Mouse (Mus musculus) layer of hippocampus, adult 11-12 months (tissue): ENCODE data around the gene Copb2.

Source experiments
- DNase-seq: peaks from one replicate; pipeline ENCODE4 v3.0.0; 2022; ENCODE audit warnings: low spot score

Gene Copb2

DNA sequence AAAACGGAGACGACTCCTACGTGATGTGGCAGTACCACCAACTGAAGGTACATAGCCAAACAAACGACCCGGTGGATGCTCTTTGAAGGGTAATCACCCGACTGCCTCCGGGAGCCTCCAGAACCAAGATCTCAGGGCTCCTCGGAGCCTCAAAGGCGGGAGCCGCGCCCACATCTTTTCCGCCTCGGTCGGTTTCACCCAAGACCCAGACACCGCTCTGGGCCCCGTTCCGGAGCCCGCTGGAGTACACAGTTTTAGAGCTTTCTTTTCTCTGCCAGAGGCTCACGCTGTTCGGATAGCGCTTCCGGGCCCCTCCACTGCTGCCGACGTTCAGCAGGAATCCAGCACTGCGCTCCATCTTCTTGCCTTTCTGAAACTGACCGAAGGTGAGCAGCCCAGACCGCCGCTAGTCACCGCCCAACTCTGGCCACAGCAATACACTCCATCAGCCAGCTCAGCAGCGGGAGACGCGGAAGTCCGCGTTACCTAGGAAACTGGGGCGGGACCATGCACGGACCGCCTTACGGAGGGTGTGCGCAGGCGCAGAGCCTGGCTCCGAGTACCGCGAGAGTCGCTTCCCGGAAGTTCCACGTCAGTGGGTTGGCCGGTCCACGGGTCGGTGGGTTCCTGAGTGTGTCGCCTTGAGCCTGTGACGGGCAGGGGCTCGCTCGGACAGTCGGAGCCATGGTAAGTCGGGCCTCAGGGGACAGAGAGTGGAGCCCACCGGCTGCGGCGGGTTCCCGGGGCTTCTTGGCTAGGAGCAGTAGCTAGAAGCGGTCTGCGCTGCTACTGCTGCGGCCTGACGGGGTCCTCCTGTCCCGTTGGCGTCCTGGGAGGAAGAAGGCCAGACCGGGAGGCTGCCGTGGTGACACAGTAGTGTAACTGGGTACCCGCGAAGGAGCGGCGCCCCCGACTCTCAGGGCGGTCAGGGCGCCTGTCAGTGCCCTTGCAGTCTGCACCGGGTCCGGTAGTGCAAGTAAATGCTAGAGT is at the start of gene Copb2:
Gene Copb2, plus strand, starts transcription at position 585 of the 990 bp plus-strand sequence.
- peak; percentile 99 for DNase-seq

DNA sequence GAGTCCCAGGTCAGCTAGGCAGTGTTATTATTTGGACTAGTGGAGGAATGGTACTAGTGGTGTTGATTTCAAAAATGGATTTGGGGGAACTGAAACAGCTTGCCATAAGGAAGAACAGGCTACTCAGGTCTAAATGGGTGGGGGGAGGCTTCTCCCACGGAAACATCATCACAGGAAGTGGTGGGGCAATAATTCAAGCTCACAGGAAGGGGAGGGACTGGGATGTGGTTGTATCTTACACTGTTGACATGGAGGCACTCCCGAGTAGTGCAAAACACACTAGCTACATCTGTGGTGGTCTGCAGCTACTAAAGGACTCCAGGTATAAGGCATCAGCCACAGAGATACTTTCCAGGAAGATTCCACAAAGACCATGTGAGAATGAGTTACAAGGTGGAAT is 39.6 kb upstream of the Copb2 start:
- no peak for DNase-seq

DNA sequence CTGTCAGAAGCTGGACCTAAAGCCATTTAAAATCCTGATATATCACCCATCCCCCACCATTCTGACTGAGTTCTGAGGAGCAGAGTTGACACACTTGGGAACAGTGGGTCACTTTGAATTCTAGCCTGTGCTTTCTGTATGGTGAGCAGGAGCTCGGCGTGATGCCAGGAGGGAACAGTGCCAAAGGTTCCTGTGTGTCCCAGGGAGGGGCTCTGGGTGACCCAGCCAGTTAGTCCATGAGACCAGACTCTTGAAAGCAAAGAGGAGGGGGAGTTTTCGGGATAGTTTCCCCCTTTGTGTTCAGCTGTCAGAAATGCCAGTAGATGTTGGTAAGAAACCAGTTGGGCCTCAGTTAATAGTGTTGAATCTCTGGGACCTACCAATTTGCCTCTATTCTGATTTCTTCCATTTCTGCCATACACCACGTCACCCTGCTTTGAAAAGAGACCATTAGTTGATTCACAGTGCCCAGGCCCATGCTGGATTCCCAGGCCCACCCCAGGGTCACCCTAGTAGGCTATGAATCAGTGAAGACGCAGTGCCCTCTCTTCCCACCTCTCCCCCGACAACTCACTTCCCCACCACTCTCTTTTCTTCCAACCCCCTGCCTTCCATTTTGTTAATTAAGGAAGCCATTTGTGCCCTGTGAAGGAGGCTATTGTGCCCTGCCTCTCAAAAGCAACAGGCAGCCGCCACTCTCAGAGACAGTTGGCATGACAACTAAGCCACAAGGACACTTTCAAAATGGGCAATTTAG is 38.6 kb upstream of the Copb2 start:
- DNase-seq: peak; percentile 32

DNA sequence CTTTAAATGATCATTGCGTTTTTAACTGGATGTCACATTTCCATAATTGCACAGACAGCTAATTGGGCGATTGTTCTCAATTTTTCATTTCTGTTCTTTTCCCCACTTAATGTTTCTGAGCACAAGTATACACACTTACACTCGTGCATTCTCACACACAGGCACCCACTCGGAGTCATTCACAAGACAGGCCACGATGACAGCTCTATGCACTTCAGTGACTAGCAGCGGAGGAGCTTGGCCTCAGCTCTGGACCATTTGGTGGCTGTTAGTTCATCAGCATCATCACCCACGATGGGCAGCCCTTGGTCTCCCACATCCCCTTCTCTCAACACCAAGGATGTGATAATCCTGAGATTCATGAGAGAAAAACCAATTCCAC is 38.0 kb upstream of the Copb2 start:
- no peak for DNase-seq

DNA sequence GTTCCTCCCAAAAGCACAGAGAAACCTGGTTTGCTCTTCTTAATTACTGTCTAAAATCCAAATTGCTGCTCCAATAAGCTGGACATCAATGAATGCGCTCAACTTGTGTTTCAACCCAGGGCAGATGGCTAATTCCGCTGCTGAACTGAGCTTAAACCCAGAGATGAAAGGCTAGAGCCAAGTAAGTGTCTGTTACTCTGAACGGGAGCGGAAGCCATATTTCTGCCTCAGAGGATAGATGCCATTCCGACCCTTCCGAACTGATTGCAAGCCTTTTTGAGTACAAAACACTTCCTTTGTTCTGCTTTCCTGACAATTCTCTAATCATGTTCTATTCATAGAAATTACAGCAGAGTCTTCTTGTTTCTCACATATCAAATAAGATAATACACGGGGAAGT is 36.3 kb upstream of the Copb2 start:
- DNase-seq: no peak

DNA sequence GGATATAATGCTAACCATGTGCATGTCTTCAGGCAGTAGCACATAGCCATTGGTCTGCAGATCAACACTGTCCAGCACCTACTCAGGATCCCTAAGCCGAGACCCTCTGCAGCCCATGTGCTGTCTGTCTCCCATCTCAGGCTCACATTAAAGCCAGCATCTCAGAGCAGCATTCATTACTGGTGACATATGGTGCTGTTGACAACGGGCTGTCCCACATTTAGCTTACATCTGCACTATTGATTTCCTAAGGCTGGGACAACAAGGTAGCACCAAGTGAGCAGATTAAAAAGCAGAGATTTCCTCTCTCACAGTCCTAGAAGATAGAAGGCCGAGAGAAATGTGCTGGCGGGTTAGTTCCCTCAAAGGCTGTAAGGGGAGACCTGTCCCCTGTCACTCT is 33.7 kb upstream of the Copb2 start:
- DNase-seq: no peak

DNA sequence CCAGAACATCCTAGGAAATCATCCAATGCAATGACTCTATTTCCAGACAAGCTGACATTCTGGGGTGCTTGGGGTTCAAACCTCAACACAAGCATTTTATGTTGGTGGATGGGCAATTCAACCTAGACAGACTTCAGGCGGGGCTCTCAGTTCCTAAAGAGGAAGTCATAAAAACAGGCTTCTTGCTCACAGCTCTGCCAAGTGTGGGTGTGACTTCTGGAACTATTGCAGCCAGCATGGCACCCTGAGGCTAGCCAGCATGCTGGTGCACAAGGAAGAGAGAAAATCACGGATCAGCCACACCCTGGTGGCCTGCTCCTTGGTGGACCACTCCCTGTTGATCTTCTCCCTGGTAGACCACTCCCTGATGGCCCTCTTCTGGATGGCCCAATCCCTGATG is 32.5 kb upstream of the Copb2 start:
- DNase-seq: no peak

DNA sequence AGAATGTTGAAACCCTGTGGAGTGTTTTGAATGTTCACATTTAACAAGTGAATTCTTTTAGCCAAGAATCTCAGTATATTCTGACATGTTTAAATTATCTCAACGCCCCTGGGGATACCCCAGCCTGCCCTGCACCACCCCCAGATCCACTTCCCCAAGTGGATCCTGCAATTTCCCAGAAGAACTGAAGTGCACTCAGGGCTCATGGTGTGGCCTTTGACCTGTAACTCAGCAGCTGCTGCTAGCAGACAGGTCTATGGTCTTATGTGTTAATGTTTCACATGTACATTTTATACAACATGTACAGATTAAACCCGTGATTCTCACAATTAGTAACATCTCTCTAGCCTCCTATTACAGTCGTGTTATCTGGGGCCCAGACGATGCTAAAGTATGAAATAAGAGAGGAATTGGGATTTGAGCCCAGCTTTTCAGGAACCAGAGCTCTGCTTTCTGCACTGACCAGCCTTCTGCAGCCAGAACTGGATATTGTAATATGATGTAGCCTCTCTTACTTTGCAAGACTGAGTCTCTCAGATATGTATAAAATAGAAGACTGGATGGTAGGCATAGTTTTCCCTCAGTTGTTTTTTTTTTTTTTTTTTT is 28.7 kb upstream of the Copb2 start:
- DNase-seq: no peak

DNA sequence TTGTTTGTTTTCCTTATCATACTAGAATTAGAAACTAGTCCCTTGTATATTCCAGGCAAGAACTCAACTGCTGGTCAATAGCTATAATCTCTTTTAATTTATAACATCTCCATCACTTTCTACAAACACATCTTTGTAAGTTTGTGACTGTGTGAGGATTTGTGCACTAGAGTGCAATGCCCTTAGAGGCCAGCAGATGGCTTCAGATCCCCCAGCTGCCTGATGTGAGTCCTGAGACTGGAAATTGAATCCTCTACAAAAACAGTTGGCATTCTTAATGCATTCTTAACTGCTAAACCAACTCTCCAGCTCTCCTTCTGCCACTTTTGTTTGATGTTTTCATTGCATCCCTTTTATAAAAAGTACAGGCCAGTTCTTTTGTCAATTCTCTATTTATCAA is 27.8 kb upstream of the Copb2 start:
- DNase-seq: no peak

DNA sequence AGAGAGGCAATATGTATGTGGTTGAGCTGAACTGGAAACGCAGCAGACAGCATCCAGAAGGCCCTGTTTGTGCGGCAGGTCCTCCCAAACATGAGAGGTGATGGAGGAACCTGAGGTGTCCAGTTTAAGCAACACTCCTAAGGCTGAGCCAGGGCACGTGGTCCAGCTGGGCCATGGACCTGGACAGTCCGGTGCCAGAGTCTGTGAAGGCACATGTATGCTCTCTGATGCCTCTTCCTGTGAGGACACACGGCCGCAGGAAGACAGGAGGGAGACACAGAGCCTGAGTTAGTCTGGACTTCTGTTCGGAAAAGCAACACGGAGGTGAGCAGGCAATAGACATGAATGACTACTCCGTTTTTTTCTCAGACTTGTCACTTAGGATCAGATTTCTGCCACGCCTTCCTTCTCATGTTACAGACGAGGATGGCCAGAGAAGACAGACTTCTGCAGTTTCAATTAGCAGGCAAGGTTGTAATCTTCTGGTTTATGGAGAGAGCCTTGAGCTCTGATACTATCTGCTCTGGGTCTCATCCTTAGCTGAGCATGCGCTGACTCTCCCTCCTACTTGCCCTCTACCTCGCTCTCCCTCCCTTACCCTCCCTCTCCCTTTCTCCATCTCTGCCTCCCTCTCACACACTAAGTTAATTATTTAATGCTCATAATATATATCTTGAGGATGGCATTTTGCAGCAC is 25.4 kb upstream of the Copb2 start:
- DNase-seq: no peak

DNA sequence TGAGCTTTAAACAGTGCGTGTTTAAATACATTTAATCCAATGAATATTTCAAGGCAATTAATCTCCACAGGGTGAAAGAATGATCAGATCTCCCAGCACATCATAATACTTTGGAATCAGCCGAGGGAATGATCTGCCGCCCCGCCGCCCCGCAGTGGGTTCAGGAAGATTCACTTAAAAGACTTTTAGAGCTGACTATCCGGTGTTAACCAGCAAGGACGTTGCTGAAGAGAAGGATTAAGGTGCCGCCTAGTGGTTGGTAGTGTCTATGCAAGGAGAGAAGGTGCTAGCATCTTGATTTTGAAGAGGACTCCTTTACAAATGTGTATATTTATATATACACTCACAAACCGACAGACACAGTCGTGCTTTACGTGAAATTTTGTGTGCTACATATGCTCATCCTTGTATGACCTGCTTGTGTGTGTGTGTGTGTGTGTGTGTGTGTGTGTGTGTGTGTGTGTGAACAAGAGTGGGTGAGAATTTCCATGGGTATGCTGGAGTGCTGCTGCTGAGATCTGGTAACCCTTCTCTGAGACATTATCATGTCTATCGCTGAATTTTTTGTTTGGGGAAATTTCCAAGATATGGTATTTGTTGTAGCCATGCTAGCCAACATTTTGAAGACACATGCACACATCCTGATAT is 24.7 kb upstream of the Copb2 start:
- peak; percentile 72 for DNase-seq

DNA sequence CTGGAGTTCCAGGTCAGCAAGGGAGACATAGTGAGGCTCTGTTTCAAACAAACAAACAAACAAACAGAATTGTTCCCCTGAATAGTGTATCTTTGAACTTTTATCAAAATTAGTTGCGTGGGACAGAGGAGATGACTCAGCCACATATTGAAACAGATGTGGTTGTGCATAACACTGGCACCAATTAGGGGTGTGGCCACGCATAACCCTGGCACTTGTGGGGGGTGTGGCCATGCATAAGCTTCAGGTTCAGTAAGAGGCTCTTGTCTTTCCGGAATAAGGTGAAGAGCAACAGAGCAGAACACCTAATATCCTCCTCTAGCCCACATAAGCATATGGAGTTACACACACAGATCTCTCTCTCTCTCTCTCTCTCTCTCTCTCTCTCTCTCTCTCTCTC is 19.5 kb upstream of the Copb2 start:
- DNase-seq: no peak

DNA sequence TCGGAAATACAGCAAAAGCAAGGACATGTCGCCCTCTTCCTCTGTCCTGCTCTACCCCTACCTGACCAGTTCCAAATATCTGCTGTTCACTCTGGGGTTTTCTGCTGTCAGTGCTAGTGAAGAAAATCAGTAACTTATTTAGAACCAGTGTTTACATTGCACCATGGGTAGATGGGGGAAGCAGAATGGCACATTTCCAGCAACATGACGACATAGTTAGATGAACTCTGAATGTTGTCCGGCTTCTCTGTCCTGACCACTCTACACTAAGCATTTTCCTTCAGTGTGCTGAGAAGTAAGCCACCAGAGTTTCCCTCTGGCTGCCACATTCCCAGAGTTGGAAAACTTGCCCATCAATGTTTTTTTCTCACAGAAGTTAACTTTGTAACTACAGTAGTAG is 20.3 kb downstream of the Copb2 start:
- DNase-seq: no peak

DNA sequence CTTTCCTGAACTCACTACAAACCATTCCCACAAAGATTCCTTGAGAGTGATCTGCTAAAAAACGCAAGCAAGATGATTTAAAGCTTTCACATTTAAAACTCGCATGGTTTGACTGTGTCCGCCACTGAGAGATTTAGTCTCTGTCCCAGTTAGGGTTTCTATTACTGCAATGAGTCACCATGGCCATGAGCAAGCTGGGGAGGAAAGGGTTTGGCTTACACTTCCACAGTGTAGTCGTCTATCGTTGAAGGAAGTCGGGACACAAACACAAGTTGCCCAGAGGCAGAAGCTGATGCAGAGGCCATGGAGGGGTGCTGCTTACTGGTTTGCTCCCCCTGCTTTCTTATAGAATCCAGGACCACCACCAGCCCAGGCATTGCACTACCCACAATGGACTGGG is 36.6 kb downstream of the Copb2 start:
- no peak for DNase-seq

DNA sequence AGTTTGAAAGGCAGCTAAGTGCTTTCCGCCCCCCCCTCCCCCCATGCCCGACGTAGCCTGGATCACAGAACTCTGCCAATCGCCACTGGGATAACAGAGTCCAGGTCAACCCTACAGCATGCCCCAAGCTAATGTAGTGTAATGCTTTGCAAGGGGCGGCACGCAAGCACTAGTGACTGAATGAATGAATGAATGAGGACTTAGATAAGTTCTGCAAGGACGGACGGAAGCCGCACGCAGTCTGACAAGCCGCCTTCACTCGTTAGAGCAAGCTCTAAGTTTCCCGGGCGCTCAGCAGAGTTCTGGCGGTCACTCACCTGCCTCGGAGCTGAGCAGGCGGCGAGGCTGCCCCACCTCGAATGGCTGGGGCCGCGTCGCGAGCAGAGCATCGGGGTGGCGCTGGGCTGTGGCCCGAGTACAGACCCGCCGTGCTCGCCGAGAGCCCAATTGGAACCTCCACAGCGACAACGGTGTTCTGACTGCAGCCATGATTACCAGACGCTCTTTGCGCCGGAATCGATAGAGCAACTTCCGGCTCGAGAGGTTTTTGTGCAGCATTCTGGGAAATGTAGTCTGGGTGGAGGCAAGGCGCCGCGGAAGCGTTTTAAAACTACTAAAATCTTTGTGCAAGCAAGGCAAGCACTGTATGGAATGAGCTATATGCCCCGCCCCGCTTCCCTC is 37.8 kb downstream of the Copb2 start, which contains the start of gene Mrps22:
Gene Mrps22, minus strand, starts transcription at position 505 of the 681 bp plus-strand sequence.
- peak; percentile 85 for DNase-seq

DNA sequence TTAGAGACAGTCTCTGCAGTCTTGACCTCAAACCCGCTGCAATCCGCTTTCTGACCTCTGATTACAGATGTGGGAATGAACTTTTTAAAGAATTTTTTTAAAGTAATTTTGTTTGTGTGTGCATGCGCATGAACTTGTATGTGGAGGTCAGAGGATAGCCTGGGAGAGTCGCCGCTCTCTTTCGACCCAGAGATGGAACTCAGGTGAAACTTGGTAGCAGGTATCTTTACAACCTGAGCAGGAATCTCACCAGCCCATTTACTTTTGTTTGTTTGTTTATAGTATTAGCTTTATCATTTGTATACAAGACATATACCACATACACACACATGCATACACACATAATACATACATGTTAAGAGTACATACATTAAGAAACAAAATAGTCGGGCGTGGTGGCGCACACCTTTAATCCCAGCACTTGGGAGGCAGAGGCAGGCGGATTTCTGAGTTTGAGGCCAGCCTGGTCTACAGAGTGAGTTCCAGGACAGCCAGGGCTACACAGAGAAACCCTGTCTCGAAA is 38.4 kb downstream of the Copb2 start:
- DNase-seq: no peak

DNA sequence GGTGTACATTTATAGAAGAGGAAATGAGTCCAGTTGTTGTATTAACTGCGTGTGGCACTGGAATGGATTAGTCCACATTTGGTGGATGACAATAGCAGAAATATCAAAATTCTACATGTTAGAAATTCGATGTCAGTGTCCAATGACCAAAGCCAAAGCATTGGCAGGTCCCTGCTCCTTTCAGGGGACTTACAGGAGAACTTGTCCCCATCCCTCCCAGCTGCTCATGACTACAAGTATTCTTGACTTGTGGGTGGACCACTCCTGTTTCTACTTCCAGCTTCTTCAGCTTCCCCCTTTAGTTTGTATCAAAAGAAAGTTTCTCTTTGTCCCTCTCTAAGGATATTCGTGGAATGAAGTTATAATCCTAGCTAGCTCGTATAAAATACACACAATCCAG is 41.4 kb downstream of the Copb2 start:
- no peak for DNase-seq

DNA sequence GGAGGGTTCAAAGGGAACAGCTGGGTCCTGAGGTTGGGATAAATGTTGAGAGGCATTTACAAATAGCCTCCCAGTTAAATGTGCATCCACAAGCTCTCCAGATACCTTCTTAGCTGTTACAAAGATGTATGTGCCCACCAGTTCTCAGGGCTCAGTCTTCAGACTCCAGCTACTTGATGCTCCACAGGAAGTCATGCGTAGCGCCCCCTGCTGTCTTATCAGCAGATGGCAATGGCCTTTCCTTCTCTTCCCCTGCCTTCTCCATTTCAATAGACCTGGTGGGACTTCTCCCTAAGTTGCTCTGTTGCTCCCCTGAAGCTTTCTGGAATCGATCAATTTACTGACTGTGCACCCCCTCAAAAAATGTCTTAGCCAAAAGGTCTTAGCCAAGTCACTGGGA is 65.0 kb downstream of the Copb2 start:
- no peak for DNase-seq

DNA sequence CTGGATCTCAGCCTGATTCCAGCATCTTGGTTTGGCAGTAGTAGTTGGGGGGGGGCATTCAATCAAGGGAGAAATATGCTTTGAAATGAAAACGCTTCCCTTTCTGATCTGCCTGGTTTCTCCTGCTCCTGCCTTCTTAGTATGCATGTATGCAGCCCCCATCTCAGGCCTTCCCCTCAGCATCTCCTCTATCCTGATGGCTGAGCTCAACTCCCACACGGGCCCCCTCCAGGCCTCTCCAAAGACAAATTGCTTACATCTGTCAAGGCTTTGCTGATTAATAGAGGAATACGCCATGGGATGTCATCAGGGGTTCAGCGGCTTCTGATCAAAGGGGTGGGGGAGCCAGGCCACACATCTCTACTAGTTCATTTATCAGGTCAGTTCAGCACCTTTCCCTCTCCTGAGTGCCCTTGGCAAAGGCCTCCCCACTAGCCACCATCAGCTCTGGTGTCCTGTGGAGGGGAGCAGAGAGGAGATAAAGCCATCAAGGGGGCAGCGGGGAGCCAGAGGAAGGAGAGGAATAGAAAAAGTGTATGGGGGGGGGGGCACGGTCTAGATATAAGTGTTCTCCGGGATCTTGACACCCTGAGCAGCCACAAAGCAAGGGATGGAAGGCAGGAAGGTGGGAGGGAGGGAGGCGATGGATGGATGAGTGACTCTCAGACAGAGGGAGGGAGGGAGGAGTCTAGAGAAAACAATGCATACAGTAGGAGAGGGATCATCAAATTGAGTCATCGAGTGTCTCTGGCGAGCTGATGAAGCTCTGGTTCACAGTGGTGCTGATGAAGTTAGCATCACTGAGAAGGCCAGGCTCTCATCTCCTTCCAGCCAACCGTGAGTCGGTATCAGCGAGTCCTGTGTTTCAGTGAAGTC is 70.0 kb downstream of the Copb2 start:
- no peak for DNase-seq
